Mouse (Mus musculus): ENCODE measurements at regions not wholly inside any gene's neighbourhood (a gene's known extent, or its start where the extent isn't known, plus 50 kb on each side); places are given as distances from the start of the nearest gene placed in this dataset.

DNA sequence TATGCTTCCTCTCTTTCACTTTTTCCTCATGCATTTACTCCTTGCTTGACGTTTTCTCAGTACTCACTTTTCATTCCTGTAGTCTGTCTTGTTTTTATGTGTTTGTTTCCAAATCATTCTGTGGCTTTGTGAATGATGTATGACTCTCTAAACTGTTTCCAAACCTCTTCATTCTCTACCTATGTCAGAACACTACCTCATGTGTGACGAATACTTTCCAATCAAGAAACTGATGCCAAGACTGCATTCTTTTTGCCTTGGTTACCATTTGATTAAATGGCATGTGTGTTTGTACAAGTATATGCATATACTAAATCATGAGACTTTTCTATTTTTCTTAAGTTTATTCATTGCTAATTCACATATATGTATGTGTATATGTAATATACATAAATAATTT lies 1238.7 kb upstream of the Gm7489 start:
- Histone ChIP-seq H3K9me3 (replicated peaks; ENCODE audit: control insufficient read depth, low read length) (no peaks in the 10 kb centered on the region), H3K9ac (ENCODE audit: low read depth, low read length) (no peak overlapping the region), H3K36me3 (ENCODE audit: control insufficient read depth, insufficient read depth) (no peaks in the 10 kb centered on the region), H3K27me3 (ENCODE audit: control insufficient read depth, insufficient read depth, low read depth, low read length) (no peaks in the 10 kb centered on the region), H3K4me3 (ENCODE audit: low read depth, low read length) (no peak overlapping the region), H3K4me2 (ENCODE audit: low read depth, low read length) (no peak overlapping the region), H3K27ac (ENCODE audit: low read length) (no peak overlapping the region), H3K4me1 (ENCODE audit: control insufficient read depth, low read depth, low read length) (no peaks in the 10 kb centered on the region)
- no peak for ATAC-seq (ENCODE audit: low read depth)
- 53% methylated on average over 2 of the region's 2 CpGs for WGBS (ENCODE audit: insufficient replicate concordance)

- H3K36me3 ChIP-seq (ENCODE audit: control insufficient read depth, insufficient read depth): no peaks in the 10 kb centered on the region
- no peak overlapping the region for H3K4me3 ChIP-seq (ENCODE audit: low read depth, low read length)
- H3K27ac ChIP-seq (ENCODE audit: low read length): no peak overlapping the region
- no peak overlapping the region for H3K4me2 ChIP-seq (ENCODE audit: low read depth, low read length)
- no peaks in the 10 kb centered on the region for H3K27me3 ChIP-seq (ENCODE audit: control insufficient read depth, insufficient read depth, low read depth, low read length)
- H3K9me3 ChIP-seq (replicated peaks; ENCODE audit: control insufficient read depth, low read length): no peaks in the 10 kb centered on the region
- ATAC-seq (ENCODE audit: low read depth): no peak
- no peak overlapping the region for H3K9ac ChIP-seq (ENCODE audit: low read depth, low read length)
- H3K4me1 ChIP-seq (ENCODE audit: control insufficient read depth, low read depth, low read length): no peaks in the 10 kb centered on the region
These were observed 1226.8 kb upstream of the Gm7489 start for GRCm38 (mm10) chr15:52657916-52658315.

Measured in liver, embryonic 16.5 days (tissue).